Mouse (Mus musculus): ENCODE measurements at regions not wholly inside any gene's neighbourhood (a gene's known extent, or its start where the extent isn't known, plus 50 kb on each side); places are given as distances from the start of the nearest gene placed in this dataset.

DNA sequence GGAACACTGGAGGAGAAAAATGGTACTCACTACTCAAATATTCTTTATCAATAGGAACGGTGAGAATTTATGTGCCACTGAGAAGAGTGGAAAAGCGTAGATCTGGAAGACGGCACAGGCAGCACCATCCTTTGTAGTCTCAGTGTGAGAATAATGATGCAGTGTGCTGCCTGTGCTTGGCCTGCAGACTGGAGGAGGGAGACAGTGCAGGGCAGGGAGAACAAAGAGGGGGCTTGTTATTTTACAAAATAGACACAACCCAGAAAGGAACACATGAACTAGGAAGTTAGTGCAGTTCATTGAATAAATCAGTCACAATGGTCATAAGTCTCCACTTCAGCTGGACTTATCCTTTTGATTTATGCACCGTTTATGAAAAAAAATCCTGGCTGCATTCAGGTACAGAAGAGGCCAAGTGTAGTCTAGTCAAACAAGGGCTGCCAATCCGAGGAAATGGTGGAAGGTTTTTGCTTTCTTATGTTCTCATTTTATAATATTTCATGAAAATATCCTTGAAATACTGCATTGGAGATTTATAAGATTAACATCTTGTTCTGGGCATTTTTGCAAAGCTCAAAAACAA lies 190.0 kb upstream of the Meox2 start:
- TF ChIP-seq TBP (conservative IDR thresholded peaks at IDR 0.05; ENCODE audit: low read depth, low read length) (no peak), ZC3H11A (IDR thresholded peaks at IDR 0.05; ENCODE audit: low read depth, low read length) (no peak), CTCF (conservative IDR thresholded peaks at IDR 0.05 in 1 of 2, IDR thresholded peaks at IDR 0.05 in 1 of 2; ENCODE audit: low read depth in 2 of 2, low read length in 2 of 2) (no peak), ELF1 (IDR thresholded peaks at IDR 0.05; ENCODE audit: low read depth, low read length) (no peak), UBTF (IDR thresholded peaks at IDR 0.05; ENCODE audit: low read depth, low read length) (no peak), MEF2A (IDR thresholded peaks at IDR 0.05; ENCODE audit: borderline replicate concordance, low read depth, low read length) (no peak)
